Mouse (Mus musculus): ENCODE measurements around the gene Sh3bgrl2. TPM values are rescaled to one million over a fixed set of nuclear protein-coding genes. Genes with fewer than 3 reads are reported as not detected.

Sh3bgrl2 gene
- polyA plus RNA-seq, 1 experiment: 3.4 TPM

DNA sequence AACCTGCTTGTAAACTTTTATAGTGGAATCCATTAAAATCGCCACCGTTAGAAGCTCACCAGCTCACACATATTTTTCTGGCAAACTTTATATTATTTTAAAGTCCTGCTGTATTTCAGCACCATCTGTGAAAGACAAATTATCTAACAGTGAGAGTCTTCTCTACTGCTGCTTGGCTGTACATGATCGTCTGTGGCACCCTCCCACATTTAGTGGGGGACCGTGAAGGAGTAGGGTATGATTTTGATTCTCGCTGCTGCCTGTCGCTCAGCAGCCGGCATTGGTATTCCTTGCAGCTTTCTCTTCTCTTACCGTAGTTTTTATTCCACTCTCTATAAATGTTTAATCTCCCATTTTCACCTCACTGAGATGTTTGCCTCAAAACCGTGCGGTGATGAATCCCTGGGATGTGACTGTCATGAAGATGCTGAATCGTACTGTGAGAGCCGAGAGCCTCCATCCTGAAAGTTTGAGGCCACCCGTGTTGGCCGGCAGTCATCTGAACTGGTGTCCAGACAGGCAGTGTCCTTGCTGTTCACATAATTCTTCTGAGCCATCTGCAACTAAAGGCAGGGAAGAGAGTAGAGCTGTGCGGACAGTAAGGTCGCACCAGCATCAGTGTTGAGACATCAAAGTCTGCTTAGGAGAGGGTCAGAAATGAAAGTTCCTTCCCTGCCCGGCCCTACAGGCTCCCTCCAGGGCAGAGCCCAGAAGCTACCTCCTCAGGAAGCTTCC lies 38.4 kb downstream of the Sh3bgrl2 start:
- H3K36me3 ChIP-seq (ENCODE audit: control insufficient read depth, insufficient read depth): no peaks in the 10 kb centered on the region
- no peak for TF ChIP-seq MYOD1 (IDR thresholded peaks at IDR 0.05; ENCODE audit: control insufficient read depth, insufficient read length, low read depth)
- TF ChIP-seq MYOG (IDR thresholded peaks at IDR 0.05; ENCODE audit: control insufficient read depth, extremely low read depth, insufficient read length): no peak
- no peak for TF ChIP-seq USF1 (IDR thresholded peaks at IDR 0.05; ENCODE audit: low read depth)
- TF ChIP-seq MAX (IDR thresholded peaks at IDR 0.05): no peak
- H3ac ChIP-seq (ENCODE audit: control insufficient read depth, insufficient read length, low read depth): no peak overlapping the region
- H3K4me3 ChIP-seq (ENCODE audit: insufficient read depth, poor library complexity, severe bottlenecking): no peak overlapping the region
- H3K79me3 ChIP-seq (ENCODE audit: low read depth): no peaks in the 10 kb centered on the region
- no peaks in the 10 kb centered on the region for H3K79me2 ChIP-seq (ENCODE audit: control insufficient read depth, insufficient read depth)
- H3K27me3 ChIP-seq (ENCODE audit: control insufficient read depth, insufficient read depth, insufficient read length): no peaks in the 10 kb centered on the region

DNA sequence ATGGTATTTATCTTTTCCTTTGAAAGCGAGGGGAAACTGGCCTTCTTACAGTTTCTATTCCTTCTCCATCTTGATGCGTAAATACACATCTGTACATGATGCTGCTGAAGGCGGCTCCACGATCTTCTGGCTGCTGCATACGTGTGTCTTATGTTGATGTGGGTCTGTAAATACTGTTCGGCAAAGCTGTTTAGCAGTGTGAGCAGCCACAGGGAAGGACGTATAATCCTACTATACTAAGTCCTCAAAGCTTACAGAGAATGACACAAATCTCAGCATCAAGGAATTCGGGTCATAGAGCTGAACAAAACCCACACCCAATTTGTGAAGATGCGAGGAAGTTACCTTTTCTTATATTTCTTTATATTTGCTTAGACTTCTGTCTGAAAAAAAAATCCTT lies 39.0 kb downstream of the Sh3bgrl2 start:
- Histone ChIP-seq H3K4me3 (ENCODE audit: insufficient read depth, poor library complexity, severe bottlenecking) (no peak overlapping the region), H3K79me3 (ENCODE audit: low read depth) (no peaks in the 10 kb centered on the region), H3K27me3 (ENCODE audit: control insufficient read depth, insufficient read depth, insufficient read length) (no peaks in the 10 kb centered on the region), H3ac (ENCODE audit: control insufficient read depth, insufficient read length, low read depth) (no peak overlapping the region), H3K79me2 (ENCODE audit: control insufficient read depth, insufficient read depth) (no peaks in the 10 kb centered on the region), H3K36me3 (ENCODE audit: control insufficient read depth, insufficient read depth) (no peaks in the 10 kb centered on the region)
- TF ChIP-seq MYOG (IDR thresholded peaks at IDR 0.05; ENCODE audit: control insufficient read depth, extremely low read depth, insufficient read length) (no peak), MAX (IDR thresholded peaks at IDR 0.05) (no peak), CTCF (IDR thresholded peaks at IDR 0.05; ENCODE audit: control insufficient read depth, insufficient read depth, insufficient read length) (no peak), USF1 (IDR thresholded peaks at IDR 0.05; ENCODE audit: low read depth) (no peak), FOSL1 (IDR thresholded peaks at IDR 0.05; ENCODE audit: insufficient read depth, low read length, poor library complexity, severe bottlenecking) (no peak), MYOD1 (IDR thresholded peaks at IDR 0.05; ENCODE audit: control insufficient read depth, insufficient read length, low read depth) (no peak), CEBPB (IDR thresholded peaks at IDR 0.05; ENCODE audit: low read depth) (no peak)

DNA sequence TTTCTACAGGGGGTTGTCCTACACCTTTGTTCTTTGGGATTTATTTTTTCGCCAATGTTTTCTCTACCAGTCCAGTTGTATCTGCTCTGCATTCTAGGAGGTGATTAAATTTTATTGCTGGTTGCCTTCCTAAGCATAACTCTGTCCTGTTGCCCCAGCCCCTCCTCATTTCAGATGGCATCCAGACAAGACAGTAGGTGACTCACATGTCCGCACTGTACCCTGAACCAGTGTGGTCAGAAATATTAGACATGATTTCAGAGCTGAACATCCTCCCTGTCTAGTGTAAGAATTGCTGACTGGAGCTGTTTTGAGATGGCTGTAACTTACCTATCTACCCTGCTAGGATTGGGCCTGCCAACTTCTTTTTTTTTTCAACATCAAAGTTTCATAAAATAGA lies 40.9 kb downstream of the Sh3bgrl2 start:
- no peaks in the 10 kb centered on the region for H3K79me3 ChIP-seq (ENCODE audit: low read depth)

DNA sequence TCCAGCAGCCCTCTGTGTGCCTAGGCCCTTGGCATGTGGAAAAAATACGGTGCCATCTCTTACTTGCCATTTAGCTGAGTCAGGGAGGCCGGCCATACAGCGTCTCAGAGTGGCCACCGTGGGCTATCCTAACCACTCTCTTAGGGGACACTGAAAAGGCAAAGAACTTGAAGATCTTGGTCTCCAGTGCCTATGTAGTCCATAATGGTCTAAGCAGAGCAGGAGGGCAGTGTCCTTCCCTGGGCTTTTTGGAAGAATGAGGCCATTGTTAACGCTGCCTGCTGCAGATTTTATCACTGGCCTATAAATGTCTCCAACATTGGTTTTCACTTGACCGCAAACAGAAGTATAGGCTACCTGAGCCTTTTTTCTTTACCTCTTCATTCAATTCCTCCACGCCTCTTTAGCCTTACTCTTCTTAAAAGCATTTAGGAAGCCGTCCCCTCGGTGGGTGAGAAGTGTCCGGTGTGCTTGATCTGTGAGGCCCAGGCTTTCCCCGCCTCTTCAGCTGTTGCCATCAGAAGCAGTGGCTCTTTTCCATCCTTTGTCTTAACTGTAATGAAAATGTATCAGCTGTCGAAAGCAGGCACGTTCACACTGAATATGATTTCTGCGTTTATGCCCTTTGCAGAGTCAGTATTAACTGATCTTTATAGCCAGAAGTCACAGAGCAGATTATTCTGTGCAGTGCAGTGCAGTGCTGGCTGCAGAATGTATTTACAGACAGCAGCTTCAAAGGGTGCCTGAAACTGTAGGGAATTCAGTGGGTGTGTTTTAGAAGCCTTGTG lies 41.7 kb downstream of the Sh3bgrl2 start:
- no peaks in the 10 kb centered on the region for H3K79me2 ChIP-seq (ENCODE audit: control insufficient read depth, insufficient read depth)
- no peaks in the 10 kb centered on the region for H3K36me3 ChIP-seq (ENCODE audit: control insufficient read depth, insufficient read depth)
- TF ChIP-seq FOSL1 (IDR thresholded peaks at IDR 0.05; ENCODE audit: insufficient read depth, low read length, poor library complexity, severe bottlenecking): no peak
- TF ChIP-seq CEBPB (IDR thresholded peaks at IDR 0.05; ENCODE audit: low read depth): no peak
- no peak for TF ChIP-seq USF1 (IDR thresholded peaks at IDR 0.05; ENCODE audit: low read depth)
- no peak for TF ChIP-seq MAX (IDR thresholded peaks at IDR 0.05)
- TF ChIP-seq CTCF (IDR thresholded peaks at IDR 0.05; ENCODE audit: control insufficient read depth, insufficient read depth, insufficient read length): no peak
- TF ChIP-seq MYOD1 (IDR thresholded peaks at IDR 0.05; ENCODE audit: control insufficient read depth, insufficient read length, low read depth): no peak
- no peak for TF ChIP-seq MYOG (IDR thresholded peaks at IDR 0.05; ENCODE audit: control insufficient read depth, extremely low read depth, insufficient read length)
- H3ac ChIP-seq (ENCODE audit: control insufficient read depth, insufficient read length, low read depth): no peak overlapping the region
- H3K79me3 ChIP-seq (ENCODE audit: low read depth): no peaks in the 10 kb centered on the region
- no peaks in the 10 kb centered on the region for H3K27me3 ChIP-seq (ENCODE audit: control insufficient read depth, insufficient read depth, insufficient read length)
- no peak overlapping the region for H3K4me3 ChIP-seq (ENCODE audit: insufficient read depth, poor library complexity, severe bottlenecking)

More for the DNA sequence above, 40.9 kb downstream of the Sh3bgrl2 start:
- TF ChIP-seq FOSL1 (IDR thresholded peaks at IDR 0.05; ENCODE audit: insufficient read depth, low read length, poor library complexity, severe bottlenecking) (no peak), MYOD1 (IDR thresholded peaks at IDR 0.05; ENCODE audit: control insufficient read depth, insufficient read length, low read depth) (no peak), USF1 (IDR thresholded peaks at IDR 0.05; ENCODE audit: low read depth) (no peak), MAX (IDR thresholded peaks at IDR 0.05) (no peak), CEBPB (IDR thresholded peaks at IDR 0.05; ENCODE audit: low read depth) (no peak)
- Histone ChIP-seq H3K79me2 (ENCODE audit: control insufficient read depth, insufficient read depth) (no peaks in the 10 kb centered on the region), H3ac (ENCODE audit: control insufficient read depth, insufficient read length, low read depth) (no peak overlapping the region), H3K4me3 (ENCODE audit: insufficient read depth, poor library complexity, severe bottlenecking) (no peak overlapping the region), H3K27me3 (ENCODE audit: control insufficient read depth, insufficient read depth, insufficient read length) (no peaks in the 10 kb centered on the region), H3K36me3 (ENCODE audit: control insufficient read depth, insufficient read depth) (no peaks in the 10 kb centered on the region)

DNA sequence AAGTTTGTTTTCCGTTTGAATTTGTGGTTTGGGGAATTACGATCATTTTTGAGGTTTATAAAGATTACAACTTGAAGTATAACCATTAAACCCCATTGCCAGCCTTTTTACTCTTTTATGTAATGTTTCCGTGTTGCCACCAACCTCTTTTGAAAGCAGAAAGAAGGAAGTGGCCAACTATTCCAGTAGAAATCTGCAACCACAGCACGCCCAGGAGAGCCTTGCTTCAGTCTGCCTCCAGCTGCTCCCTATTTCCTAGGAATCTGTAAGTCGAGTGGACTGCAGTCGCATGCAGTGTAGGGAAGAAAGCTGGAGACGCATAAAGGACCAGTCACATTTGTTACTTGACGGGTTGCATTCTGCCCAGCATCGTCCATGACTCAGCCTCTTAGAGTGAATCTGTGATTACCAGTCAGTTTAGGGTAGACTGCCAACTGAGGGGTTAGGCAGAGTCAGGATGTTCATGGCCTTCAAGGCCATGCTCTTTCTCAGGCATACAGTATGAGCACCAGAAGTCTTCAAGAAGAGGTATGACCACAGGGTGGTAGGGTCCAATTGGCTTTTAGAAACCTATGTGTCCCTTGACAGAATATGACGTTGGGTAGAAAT lies 43.8 kb downstream of the Sh3bgrl2 start:
- Histone ChIP-seq H3K79me3 (ENCODE audit: low read depth) (no peaks in the 10 kb centered on the region), H3ac (ENCODE audit: control insufficient read depth, insufficient read length, low read depth) (no peak overlapping the region), H3K36me3 (ENCODE audit: control insufficient read depth, insufficient read depth) (no peaks in the 10 kb centered on the region), H3K27me3 (ENCODE audit: control insufficient read depth, insufficient read depth, insufficient read length) (no peaks in the 10 kb centered on the region), H3K79me2 (ENCODE audit: control insufficient read depth, insufficient read depth) (no peaks in the 10 kb centered on the region), H3K4me3 (ENCODE audit: insufficient read depth, poor library complexity, severe bottlenecking) (no peak overlapping the region)
- TF ChIP-seq MAX (IDR thresholded peaks at IDR 0.05): peak; percentile 70
- TF ChIP-seq CTCF (IDR thresholded peaks at IDR 0.05; ENCODE audit: control insufficient read depth, insufficient read depth, insufficient read length): no peak
